Mouse (Mus musculus) forelimb bud, embryonic 11.5 days (tissue): ENCODE measurements at regions not wholly inside any gene's neighbourhood (a gene's known extent, or its start where the extent isn't known, plus 50 kb on each side); places are given as distances from the start of the nearest gene placed in this dataset.

Experiments used
- DNase-seq: peaks from one replicate; pipeline ENCODE4 v3.0.0-alpha.2; 2012; ENCODE audit warnings: low read depth, low spot score

DNA sequence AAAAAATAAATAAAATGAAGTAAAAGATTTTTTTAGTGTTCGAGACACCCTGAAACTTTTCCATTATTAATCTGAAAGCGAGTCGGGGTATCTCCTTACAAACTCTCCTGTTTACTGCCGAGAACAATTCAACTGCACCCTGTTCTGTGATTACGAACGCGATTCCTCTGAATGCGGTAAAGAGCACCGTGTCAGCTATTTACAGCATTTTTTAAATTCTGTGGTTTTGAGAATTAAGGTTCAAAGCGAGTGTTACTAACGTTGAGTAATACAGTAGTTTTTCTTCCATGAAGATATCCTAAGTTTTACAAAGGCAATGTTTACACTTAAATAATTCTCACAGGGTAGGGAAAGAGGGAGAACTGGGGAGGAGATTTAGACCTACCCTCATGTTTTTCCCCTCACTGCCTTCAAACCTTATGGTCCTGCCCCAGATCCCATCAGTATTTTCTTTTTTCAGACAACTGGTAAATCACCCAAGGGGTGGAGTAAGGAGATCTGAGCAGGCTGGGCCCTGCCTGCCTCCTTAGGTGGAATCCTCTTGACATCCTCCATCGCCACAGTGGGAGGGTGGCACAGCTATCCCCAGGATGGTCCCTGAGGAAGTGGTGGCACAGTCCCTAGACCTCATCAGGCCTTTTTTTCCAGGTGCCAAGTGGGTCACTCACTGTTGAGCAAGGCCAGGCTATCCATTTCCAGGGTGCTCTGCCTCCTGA lies 89.9 kb upstream of the Cited2 start:
- DNase-seq = no peak

DNA sequence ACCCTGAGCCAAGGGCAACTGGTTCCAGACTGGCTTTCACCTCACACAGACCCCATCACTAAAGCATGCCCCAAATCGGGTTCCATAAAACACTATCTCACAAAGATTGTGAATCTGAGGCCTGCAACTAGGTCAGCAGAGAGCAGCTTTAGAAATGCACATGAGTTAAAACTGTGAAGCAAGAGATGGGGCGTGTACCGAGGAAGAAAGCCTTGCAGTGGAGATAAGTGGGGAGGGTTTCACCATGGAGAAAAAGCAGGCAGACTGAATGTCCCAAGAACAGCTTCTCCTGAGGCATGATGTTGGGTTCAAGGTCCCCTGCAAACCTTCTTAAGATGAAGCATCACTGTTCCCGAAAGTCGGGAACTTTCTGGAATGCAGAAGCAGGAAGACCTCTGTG lies 77.7 kb upstream of the Cited2 start:
- DNase-seq = no peak

DNA sequence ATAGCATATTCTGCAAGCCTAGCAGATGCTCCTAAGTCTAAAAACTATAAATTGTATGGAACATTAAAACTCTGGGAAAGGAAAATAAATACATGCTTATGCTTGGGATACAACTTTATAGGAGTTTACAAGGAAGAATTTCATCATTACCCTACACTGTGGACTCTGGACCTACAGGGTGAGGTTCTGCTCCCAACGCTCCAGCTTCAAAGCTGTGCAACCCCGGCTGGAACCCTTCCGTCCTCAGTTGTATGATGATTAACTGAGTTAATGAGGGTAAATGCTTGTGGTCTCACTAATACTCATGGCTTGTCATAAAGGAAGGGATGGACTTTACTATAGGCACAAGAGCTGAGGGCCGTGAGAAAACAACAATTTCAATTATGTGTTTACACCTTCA lies 76.6 kb upstream of the Cited2 start:
- DNase-seq = no peak

DNA sequence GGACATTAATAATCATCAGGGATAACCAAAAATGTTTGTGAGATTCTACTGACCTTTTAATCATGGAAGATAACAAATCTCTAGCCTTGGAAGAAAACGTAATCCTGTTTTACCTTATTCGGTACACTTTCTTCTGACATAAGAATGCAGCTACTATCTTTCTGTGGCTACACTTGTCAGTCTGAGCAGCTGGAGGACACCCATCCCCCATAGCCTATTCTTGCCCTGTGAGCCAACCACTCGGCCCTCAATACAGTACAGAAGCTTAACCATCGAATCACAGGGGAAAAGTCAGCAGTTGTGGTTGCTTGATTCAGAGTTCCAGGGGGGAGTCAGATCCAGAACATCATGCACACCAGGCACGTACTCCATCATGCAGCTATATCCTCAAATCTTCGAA lies 74.9 kb upstream of the Cited2 start:
- no peak for DNase-seq

DNA sequence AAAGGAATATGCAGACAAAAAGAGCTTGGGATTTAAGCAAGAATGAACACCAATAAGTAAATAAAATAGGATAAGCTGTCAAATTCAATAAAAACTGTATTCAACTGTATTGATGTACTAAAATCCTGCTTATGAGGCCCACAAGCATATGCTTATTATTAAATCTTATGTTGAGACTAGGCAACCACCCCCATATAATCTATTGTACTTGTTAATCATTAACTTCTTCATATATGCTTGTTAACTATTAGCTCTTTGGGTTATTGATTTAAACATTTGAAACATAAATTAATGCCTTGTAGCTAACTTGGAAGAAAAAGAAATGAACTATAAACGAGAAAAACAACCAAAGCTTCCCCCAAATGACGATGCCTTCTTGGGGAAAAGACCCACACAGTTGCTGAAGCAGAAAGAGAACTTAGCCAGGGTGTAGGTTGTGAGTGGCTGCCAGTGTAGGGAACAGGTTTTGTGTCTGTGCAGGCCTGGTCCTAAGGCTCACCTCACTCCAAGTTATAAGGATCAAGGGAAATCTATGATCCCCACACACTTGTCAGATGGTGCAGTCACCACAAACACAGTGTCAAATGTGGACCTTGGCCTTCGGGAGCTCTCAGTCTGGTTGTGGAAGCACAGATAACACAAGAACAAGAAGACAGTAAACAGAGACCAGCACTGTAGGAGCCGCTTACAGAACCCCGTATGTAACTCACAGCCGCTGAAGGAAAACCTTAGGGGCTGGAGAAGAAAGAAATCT lies 71.8 kb upstream of the Cited2 start:
- no peak for DNase-seq

DNA sequence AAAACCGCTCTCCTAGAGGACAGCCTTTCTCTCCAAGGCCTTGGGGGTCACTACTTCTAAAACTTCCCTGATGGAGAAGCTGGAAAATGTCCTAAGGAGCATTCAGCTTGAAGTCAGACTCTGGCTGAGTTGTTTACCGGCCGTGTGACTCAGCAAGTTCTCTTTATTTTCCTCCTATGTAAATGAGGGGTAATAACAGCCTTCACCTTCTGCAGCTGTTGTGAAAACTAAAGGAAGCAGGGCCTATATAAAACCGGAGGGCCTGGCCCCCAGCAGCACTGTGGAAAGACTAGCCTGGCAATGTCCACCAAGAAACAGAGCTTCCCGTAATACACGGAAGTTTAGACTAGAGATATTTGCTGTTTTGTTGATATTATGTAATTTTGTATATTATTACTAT lies 69.7 kb upstream of the Cited2 start:
- no peak for DNase-seq

DNA sequence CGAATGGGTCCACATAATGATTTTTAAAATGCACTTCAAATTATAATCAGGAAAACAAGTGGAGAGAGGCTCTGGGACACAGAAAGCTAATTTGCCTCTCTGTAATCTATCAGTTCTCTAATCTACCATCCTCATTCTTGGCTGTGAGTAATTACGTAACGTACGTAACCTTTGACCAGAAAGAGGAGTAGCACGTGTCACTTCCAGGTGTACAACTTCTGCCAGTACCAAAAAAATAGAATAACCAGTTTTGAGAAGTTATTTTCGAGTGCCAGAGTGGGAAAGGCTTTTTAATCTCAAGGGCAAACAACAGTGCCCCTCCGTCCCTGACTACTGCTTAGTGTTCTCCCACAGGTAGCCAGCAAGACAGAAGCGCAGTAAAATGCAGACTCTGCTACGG lies 69.2 kb upstream of the Cited2 start:
- no peak for DNase-seq

DNA sequence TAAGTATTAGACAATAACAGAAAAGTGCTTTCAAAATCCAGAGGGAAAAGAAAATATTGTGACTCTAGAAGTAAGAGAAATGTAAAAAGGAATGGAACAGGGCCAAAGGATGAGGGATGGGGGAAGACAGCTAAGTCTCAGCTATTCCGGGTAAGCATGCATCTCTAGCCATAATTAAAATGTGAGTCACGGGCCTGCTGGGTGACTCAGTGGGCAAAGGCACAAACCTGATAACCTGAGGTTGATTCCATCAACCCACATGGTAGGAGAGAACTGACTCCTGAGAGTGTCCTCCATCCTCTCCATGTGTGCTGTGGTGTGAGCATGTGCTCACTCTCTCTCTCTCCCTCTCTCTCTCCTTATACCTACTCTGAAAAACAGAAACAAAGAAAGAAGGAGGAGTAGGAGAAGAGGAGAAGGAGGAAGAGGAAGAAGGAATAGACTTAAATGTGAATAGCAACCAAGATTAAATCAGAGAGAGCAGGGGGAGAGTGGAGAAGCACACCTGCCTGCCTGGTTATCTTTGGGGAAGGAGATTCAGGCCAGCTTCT lies 68.6 kb upstream of the Cited2 start:
- no peak for DNase-seq

DNA sequence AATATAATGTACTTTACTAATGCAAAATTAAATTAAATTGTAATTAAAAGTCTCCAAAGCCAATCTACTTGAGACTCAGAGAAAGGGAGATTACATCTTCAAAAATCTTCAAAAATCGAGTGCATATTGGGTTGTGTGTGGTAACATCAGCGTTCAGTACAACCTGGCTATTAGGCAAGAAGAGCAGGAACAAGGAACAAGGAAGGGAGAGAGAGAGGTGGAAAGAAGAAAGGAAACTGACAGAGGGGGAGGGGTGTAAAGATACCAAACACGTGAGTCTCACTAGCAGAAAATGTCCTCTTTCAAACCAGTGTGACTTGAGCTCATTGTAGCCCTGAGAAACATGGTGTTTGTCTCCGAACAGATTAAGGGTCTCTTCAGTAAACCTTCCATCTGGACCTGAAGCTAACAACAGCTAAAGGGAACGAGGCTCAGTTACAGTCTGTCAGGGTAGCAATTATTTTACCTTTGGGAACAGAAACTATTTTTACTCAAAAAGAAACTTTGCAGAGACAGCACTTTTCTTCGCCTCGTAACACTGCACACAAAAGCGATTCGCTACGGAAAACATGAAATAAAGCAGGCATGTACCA lies 67.5 kb upstream of the Cited2 start:
- DNase-seq = no peak

DNA sequence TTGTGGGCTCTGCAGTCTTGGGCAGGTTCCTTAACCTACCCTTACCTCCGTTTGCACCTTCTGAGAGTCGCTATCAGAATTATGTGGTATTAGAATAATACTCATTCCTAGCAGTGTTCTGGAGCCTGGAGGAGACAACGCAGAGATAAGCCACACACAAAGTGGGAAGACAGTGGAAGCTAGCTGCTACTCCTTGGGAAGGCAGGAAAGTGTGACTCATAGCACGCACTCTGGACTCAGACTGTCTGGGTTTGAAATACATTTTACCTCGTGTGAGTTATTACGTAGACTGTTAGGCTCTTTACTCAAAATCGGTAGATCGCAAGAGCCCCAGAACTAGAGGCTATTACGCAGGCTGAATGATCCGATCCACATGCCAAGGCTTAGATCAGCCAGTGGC lies 66.7 kb upstream of the Cited2 start:
- DNase-seq = no peak

DNA sequence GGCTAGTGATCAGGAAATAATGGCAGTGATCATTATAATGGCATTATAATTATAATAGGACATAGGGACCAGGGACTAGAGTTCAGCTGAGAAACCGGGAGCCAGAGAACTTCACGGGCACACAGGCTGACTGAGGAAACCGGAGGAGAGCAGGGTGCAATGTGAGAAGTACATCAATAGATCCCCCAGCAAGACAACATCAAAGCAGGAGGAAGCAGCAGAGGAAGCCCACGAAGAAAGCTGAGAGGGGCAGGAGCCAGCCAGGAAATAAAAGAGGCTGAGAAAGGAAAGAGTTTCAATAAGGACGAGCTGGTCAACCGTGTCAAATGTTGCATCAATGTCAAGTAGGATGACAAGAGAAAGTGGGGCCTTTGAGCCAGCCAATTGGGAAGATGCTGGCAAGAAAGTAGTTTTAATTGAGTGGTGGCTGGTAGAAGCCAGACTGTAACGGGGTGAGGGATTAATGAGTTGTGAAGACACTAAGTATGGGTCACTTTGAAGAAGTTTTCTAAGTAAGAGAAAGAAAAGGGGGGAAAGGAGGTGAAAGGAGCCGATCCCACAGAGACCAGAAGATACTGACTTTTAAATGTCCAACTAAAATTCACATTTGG lies 66.0 kb upstream of the Cited2 start:
- DNase-seq = no peak

DNA sequence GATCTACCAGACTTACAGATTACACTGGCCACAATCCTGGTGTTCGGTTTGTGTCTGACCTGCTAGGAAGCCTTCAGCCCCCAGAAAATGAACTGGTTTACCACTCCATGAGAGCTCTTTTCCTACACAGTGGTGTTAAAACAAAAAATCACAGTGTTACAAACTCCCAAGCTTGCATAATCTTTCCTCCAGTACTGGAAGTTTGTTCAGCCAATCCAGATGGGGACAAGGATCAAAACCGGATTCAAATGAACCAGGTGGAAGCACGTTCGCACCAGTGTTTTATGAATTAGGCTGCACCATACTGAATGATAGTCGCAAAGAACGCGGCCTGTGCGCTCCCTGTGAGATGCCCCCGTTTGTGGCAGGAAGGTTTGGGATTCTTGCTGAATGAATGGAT lies 63.4 kb upstream of the Cited2 start:
- DNase-seq = no peak

DNA sequence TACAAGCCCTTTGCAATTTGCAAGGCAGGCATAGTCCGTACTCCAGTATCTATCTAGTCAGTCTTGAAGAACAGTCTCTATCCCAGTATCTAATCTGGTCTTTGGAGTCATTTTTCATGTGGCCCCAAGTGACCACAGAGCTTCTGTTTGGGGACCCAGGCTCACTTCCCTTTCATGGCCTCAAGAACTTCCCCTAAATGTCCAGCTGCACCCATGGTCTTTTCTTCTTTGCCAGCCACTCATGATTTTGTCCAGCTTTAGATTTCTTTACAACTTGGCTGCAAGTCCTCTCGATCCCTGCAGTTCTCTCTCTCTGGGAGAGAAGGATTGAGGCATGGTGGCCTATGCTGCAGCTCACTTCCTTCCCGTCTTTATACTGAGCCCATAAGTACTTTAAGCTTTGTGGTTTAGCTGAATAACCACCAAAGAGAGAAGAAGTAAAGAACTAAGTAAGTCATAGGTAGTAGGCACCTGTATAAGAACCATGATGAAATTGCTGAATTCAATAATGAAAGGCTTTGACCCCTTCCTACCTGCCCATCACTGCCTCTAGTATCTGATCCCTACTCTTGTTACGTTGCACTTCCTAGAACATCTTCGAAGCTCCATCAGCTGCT lies 62.1 kb upstream of the Cited2 start:
- DNase-seq = no peak

DNA sequence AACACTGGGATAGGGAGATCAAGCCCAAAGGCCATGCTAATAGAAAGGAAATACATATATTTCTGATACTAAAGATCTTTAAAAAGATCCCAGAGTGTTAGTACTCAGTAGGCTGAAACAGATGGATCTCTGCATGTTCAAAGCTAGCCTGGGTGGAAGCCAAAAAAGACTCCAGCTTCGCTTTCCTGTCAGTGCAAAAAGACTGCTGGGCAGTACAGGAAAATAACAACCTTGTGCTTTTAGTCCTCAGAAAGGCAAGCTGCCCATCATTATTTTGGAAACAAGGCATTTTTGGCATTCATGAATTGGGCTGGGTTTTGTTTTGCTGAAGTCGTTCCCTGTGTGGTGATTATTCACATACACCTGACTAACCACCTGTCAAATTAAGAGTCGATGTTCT lies 56.9 kb upstream of the Cited2 start:
- no peak for DNase-seq

DNA sequence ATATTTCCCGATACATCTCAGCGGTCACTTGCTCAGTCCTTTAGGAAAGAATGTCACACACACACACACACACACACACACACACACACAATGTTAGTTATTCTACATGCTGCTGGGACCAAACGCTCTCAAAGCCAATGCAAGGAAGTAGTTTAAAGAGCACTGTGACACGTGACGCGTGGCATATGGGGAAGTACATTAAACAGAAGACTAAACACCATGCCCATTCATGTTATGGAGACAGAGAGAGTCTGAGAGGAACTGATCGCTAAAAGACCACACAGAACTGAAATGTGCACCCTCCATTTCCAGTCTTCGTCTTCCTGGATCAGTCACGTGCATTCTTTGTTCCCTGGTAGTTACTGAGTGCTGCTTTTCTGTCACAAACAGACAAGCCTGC lies 53.6 kb upstream of the Cited2 start:
- no peak for DNase-seq
